Mouse (Mus musculus) thymus, adult 2 months (tissue): Measurements from ENCODE around the gene Slc35g1.

ENCODE experiments used
- CTCF ChIP-seq: fragments of 200-500 bp; IDR thresholded peaks from 2 replicates; pipeline ENCODE4 v1.5.1; 2012; ENCODE audit warnings: mild to moderate bottlenecking, control low read depth, low read length, moderate library complexity, borderline replicate concordance; ENCODE audit not compliant: control insufficient read depth, poor library complexity, insufficient read depth; ENCODE audit errors: extremely low read depth
- POLR2A ChIP-seq: fragments of 200-500 bp; IDR thresholded peaks from 2 replicates; pipeline ENCODE4 v1.6.1; 2012; ENCODE audit warnings: mild to moderate bottlenecking, low read length, control low read depth, moderate library complexity; ENCODE audit not compliant: control insufficient read depth, poor library complexity, insufficient read depth; ENCODE audit errors: extremely low read depth

- TF ChIP-seq CTCF (no peak), POLR2A (no peak)
These were observed 822 bp downstream of the Slc35g1 start for GRCm38 (mm10) chr19:38396633-38396970.
